ENCODE assay signal across 16 mouse cellular contexts in genomic region chr16:62922245-62922644, GRCm38 (mm10).
DNase-seq lines count a peak whose midpoint lies in the region; ATAC-seq lines count a peak whose summit lies in the region.
"Had no signal": no experiment of that assay in that cellular context is flagged by ENCODE, and none has a peak within 500 bp of the region (broad histone marks: within the 10 kb centered on the region; RNA-seq: fewer than 3 reads in every experiment).

No protein-coding gene starts in this region.

- H3K27ac ChIP-seq in hindbrain, embryonic 11.5 days (ENCODE audit: low read depth, low read length) = no peak overlapping the region
- no peak overlapping the region for H3K27ac ChIP-seq in hindbrain, embryonic 13.5 days
- no peak overlapping the region for H3K27ac ChIP-seq in neural tube, embryonic 15.5 days (replicated peaks)
- H3K27ac ChIP-seq in limb, embryonic 11.5 days (replicated peaks; ENCODE audit: low read depth, low read length) = no peak overlapping the region
- no peak overlapping the region for H3K27ac ChIP-seq in heart, embryonic 10.5 days
- H3K27ac ChIP-seq: embryonic facial prominence, embryonic 13.5 days; heart, adult 2 months; macrophage; stomach, postnatal 0 days had no signal

- WGBS in hindbrain, embryonic 11.5 days = 11% methylated on average over 8 of the region's 8 CpGs
- WGBS in hindbrain, embryonic 13.5 days = 9% methylated on average over 8 of the region's 8 CpGs
- 19% methylated on average over 8 of the region's 8 CpGs for WGBS in neural tube, embryonic 15.5 days
- WGBS in limb, embryonic 11.5 days = 29% methylated on average over 8 of the region's 8 CpGs
- 65% methylated on average over 8 of the region's 8 CpGs for WGBS in heart, embryonic 10.5 days

- peak; percentile 35 for DNase-seq in hindbrain, embryonic 11.5 days (ENCODE audit: low spot score)
- DNase-seq in neural tube, embryonic 10.5 days (ENCODE audit: extremely low spot score, low spot score) = peak; percentile 16
- peak; percentile 26 for DNase-seq in limb, embryonic 11.5 days (ENCODE audit: low spot score)
- DNase-seq in lung, postnatal 25 days (ENCODE audit: low spot score) = peak; percentile 7
- DNase-seq in heart, embryonic 10.5 days (ENCODE audit: low spot score) = no peak
- DNase-seq: cerebellum, adult 9-10 months; heart, adult 2 months; heart, postnatal 14 days; spleen, adult 18-20 months had no signal

- H3K9me3 ChIP-seq in hindbrain, embryonic 11.5 days (ENCODE audit: control insufficient read depth, low read length) = no peaks in the 10 kb centered on the region
- no peaks in the 10 kb centered on the region for H3K9me3 ChIP-seq in hindbrain, embryonic 13.5 days
- no peaks in the 10 kb centered on the region for H3K9me3 ChIP-seq in neural tube, embryonic 15.5 days (replicated peaks)
- H3K9me3 ChIP-seq in limb, embryonic 11.5 days (ENCODE audit: control insufficient read depth, low read length) = no peaks in the 10 kb centered on the region
- H3K9me3 ChIP-seq in heart, embryonic 10.5 days = no peaks in the 10 kb centered on the region
- H3K9me3 ChIP-seq: embryonic facial prominence, embryonic 13.5 days had no signal

- no peaks in the 10 kb centered on the region for H3K36me3 ChIP-seq in hindbrain, embryonic 11.5 days (ENCODE audit: control insufficient read depth, insufficient read depth, low read length)
- no peaks in the 10 kb centered on the region for H3K36me3 ChIP-seq in hindbrain, embryonic 13.5 days
- no peaks in the 10 kb centered on the region for H3K36me3 ChIP-seq in neural tube, embryonic 15.5 days
- H3K36me3 ChIP-seq in limb, embryonic 11.5 days (ENCODE audit: control insufficient read depth, insufficient read depth, low read length) = no peaks in the 10 kb centered on the region
- H3K36me3 ChIP-seq in heart, embryonic 10.5 days = no peaks in the 10 kb centered on the region
- H3K36me3 ChIP-seq: embryonic facial prominence, embryonic 13.5 days had no signal

- peak; percentile 61; the same call in 1 of the 2 replicates for ATAC-seq in hindbrain, embryonic 11.5 days (ENCODE audit: low FRiP score)
- no peak for ATAC-seq in hindbrain, embryonic 13.5 days (ENCODE audit: low FRiP score)
- ATAC-seq in neural tube, embryonic 15.5 days (ENCODE audit: low FRiP score) = no peak
- ATAC-seq in limb, embryonic 11.5 days (ENCODE audit: insufficient number of reproducible peaks, low FRiP score, low TSS enrichment, low read depth) = no peak
- no peak for ATAC-seq in frontal cortex, adult (ENCODE audit: low TSS enrichment)
- ATAC-seq: intestine, postnatal 0 days had no signal

- no peak overlapping the region for H3K9ac ChIP-seq in hindbrain, embryonic 11.5 days (ENCODE audit: low read depth, low read length)
- no peak overlapping the region for H3K9ac ChIP-seq in hindbrain, embryonic 13.5 days
- H3K9ac ChIP-seq in neural tube, embryonic 15.5 days (replicated peaks) = no peak overlapping the region
- no peak overlapping the region for H3K9ac ChIP-seq in limb, embryonic 11.5 days (ENCODE audit: low read length)
- H3K9ac ChIP-seq: embryonic facial prominence, embryonic 13.5 days had no signal

- H3K4me3 ChIP-seq in hindbrain, embryonic 11.5 days (ENCODE audit: low read depth, low read length) = no peak overlapping the region
- no peak overlapping the region for H3K4me3 ChIP-seq in hindbrain, embryonic 13.5 days
- H3K4me3 ChIP-seq in neural tube, embryonic 15.5 days (replicated peaks) = no peak overlapping the region
- no peak overlapping the region for H3K4me3 ChIP-seq in limb, embryonic 11.5 days (ENCODE audit: low read depth, low read length)
- no peak overlapping the region for H3K4me3 ChIP-seq in heart, embryonic 10.5 days
- H3K4me3 ChIP-seq: embryonic facial prominence, embryonic 13.5 days; heart, adult 2 months had no signal

- no peaks in the 10 kb centered on the region for H3K27me3 ChIP-seq in hindbrain, embryonic 11.5 days (ENCODE audit: control insufficient read depth, insufficient read depth, low read length)
- no peaks in the 10 kb centered on the region for H3K27me3 ChIP-seq in hindbrain, embryonic 13.5 days
- no peaks in the 10 kb centered on the region for H3K27me3 ChIP-seq in neural tube, embryonic 15.5 days (replicated peaks)
- no peaks in the 10 kb centered on the region for H3K27me3 ChIP-seq in limb, embryonic 11.5 days (ENCODE audit: control insufficient read depth, insufficient read depth, low read length)
- no peaks in the 10 kb centered on the region for H3K27me3 ChIP-seq in heart, embryonic 10.5 days (ENCODE audit: insufficient read depth, poor library complexity, severe bottlenecking)
- H3K27me3 ChIP-seq: embryonic facial prominence, embryonic 13.5 days had no signal

- H3K4me1 ChIP-seq in hindbrain, embryonic 11.5 days (replicated peaks; ENCODE audit: control insufficient read depth, insufficient read depth, low read length) = no peaks in the 10 kb centered on the region
- H3K4me1 ChIP-seq in hindbrain, embryonic 13.5 days (replicated peaks) = peaks cover 8% of the 10 kb centered on the region; the same call in 1 of the 2 replicates
- no peaks in the 10 kb centered on the region for H3K4me1 ChIP-seq in neural tube, embryonic 15.5 days
- H3K4me1 ChIP-seq in limb, embryonic 11.5 days (ENCODE audit: control insufficient read depth, insufficient read depth, low read length) = no peaks in the 10 kb centered on the region
- peaks cover 3% of the 10 kb centered on the region; the same call in 1 of the 2 replicates for H3K4me1 ChIP-seq in heart, embryonic 10.5 days

- no peak overlapping the region for H3K4me2 ChIP-seq in hindbrain, embryonic 11.5 days (replicated peaks; ENCODE audit: low read depth, low read length)
- no peak overlapping the region for H3K4me2 ChIP-seq in hindbrain, embryonic 13.5 days
- no peak overlapping the region for H3K4me2 ChIP-seq in neural tube, embryonic 15.5 days
- H3K4me2 ChIP-seq in limb, embryonic 11.5 days (ENCODE audit: low read depth, severe bottlenecking) = no peak overlapping the region
- H3K4me2 ChIP-seq: embryonic facial prominence, embryonic 13.5 days had no signal
